Mouse (Mus musculus): Measurements from ENCODE around the gene Gm20824. TPM values are rescaled to one million over a fixed set of nuclear protein-coding genes. Genes with fewer than 3 reads are reported as not detected.
"Not testable (repeated sequence)": the region's sequence is repeated elsewhere in the genome, so short reads cannot be mapped to it uniquely, and the experiment has no call there.

Gm20824 gene
- not detected for total RNA-seq (2021)
- long read RNA-seq, experiment 1: 0 reads
- long read RNA-seq, experiment 2: 0 reads

DNA sequence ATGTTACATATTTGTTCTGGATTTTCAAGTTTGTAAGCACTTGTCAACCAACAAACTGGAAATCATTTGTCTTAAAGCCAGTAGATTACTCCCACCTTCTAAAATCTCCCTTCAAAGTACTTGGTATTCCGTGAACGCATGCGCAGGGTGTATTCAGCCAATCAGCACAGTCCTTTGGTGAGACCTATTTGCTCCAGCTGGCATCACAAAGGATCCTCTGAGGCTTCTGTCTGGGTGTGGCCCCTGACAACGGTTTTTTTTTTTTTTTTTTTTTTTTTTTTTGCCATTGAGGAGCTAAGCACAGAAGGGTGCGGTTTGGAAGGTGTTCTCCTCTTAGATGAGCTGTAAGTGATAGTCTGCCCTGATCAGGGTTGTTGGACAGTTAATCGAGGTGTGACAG is at the start of gene Gm20824:
TSS of gene Gm20824 (plus strand) at position 301 of the 400 bp plus-strand sequence.
- DNase-seq (ENCODE audit: low spot score in 2 of 2); intact Hi-C loops (cut with DNase I): not testable (repeated sequence)

Other genes with a start within 250 kb of the Gm20824 start
- gene Gm20825, start 186.4 kb upstream of the Gm20824 start, total RNA-seq (2021): not detected

Measured in left cerebral cortex, postnatal 14 days (tissue).